Mouse (Mus musculus) MEL (cell line): Measurements from ENCODE around the gene Irak2. TPM values are rescaled to one million over a fixed set of nuclear protein-coding genes. Genes with fewer than 3 reads are reported as not detected.
A peak's percentile ranks its signal among the peaks of the same experiment; 100 is the strongest.
"Not testable (repeated sequence)": the region's sequence is repeated elsewhere in the genome, so short reads cannot be mapped to it uniquely, and the experiment has no call there.

ENCODE experiments used
- DNase-seq: peaks from one replicate; pipeline ENCODE4 v3.0.0; 2011; ENCODE audit warnings: low read depth, low spot score
- H3K27ac ChIP-seq: 2 replicates; pipeline ENCODE4 v1.5.1; 2012; ENCODE audit warnings: low read depth, mild to moderate bottlenecking, control low read depth, low read length, moderate library complexity; ENCODE audit not compliant: control insufficient read depth
- H3K27me3 ChIP-seq, 2 experiments: fragments of 150-350 bp in 1 of 2; sonication (generic) in 1 of 2; 2 replicates each; pipeline ENCODE4 v1.6.1; 2012; ENCODE audit warnings: low read length in 2 of 2, mild to moderate bottlenecking in 2 of 2, improper control_type of control experiment in 1 of 2, moderate library complexity in 1 of 2; ENCODE audit not compliant: insufficient read depth in 2 of 2, control insufficient read depth in 1 of 2
- H3K36me3 ChIP-seq, 2 experiments: 2 replicates each; pipeline ENCODE4 v1.6.1; 2012 to 2014; ENCODE audit warnings: low read length in 2 of 2, improper control_type of control experiment in 1 of 2, inconsistent platforms in 1 of 2, mild to moderate bottlenecking in 1 of 2; ENCODE audit not compliant: insufficient read depth in 2 of 2, control insufficient read depth in 1 of 2
- H3K4me1 ChIP-seq, 2 experiments: fragments of 150-350 bp in 1 of 2; sonication (generic) in 1 of 2; 2 replicates each; pipeline ENCODE4 v1.6.1; 2012; ENCODE audit warnings: low read length in 2 of 2, improper control_type of control experiment in 1 of 2, mild to moderate bottlenecking in 1 of 2; ENCODE audit not compliant: insufficient read depth in 2 of 2, control insufficient read depth in 1 of 2
- H3K4me3 ChIP-seq, 2 experiments: fragments of 150-350 bp in 1 of 2; sonication (generic) in 1 of 2; 2 replicates each; pipeline ENCODE4 v1.5.1; 2012; ENCODE audit warnings: low read depth in 2 of 2, low read length in 2 of 2, mild to moderate bottlenecking in 2 of 2, moderate library complexity in 2 of 2, control low read depth in 1 of 2, improper control_type of control experiment in 1 of 2; ENCODE audit not compliant: control insufficient read depth in 1 of 2, insufficient read depth in 1 of 2
- H3K79me2 ChIP-seq: 2 replicates; pipeline ENCODE4 v1.6.1; 2012; ENCODE audit warnings: mild to moderate bottlenecking, low read length, moderate library complexity; ENCODE audit not compliant: control insufficient read depth, poor library complexity, insufficient read depth
- H3K9ac ChIP-seq: 2 replicates; pipeline ENCODE4 v1.6.1; 2012; ENCODE audit warnings: low read depth, mild to moderate bottlenecking, control low read depth, low read length, moderate library complexity; ENCODE audit not compliant: control insufficient read depth, poor library complexity, severe bottlenecking
- H3K9me3 ChIP-seq: fragments of 150-350 bp; sonication (generic); replicated peaks from 2 replicates; pipeline ENCODE4 v1.6.1; 2012; ENCODE audit warnings: mild to moderate bottlenecking, low read length, improper control_type of control experiment, moderate library complexity; ENCODE audit not compliant: insufficient read depth
- BHLHE40 ChIP-seq: IDR thresholded peaks from 2 replicates; pipeline ENCODE4 v1.6.1; 2012; ENCODE audit warnings: low read depth, mild to moderate bottlenecking, inconsistent platforms, low read length, improper control_type of control experiment, borderline replicate concordance
- E2F4 ChIP-seq: IDR thresholded peaks from 2 replicates; pipeline ENCODE4 v1.6.1; 2011; ENCODE audit warnings: low read depth, low read length, improper control_type of control experiment, borderline replicate concordance
- MXI1 ChIP-seq: IDR thresholded peaks from 2 replicates; pipeline ENCODE4 v1.6.1; 2011; ENCODE audit warnings: mild to moderate bottlenecking, low read depth, low read length, improper control_type of control experiment
- MYC ChIP-seq: IDR thresholded peaks from 2 replicates; pipeline ENCODE4 v1.6.1; 2011; ENCODE audit warnings: low read depth, mild to moderate bottlenecking, low read length, improper control_type of control experiment, moderate library complexity
- NRF1 ChIP-seq: IDR thresholded peaks from 2 replicates; pipeline ENCODE4 v1.6.1; 2014; ENCODE audit warnings: low read depth, mild to moderate bottlenecking, inconsistent platforms, low read length, improper control_type of control experiment, moderate library complexity; ENCODE audit not compliant: poor library complexity, insufficient read depth, severe bottlenecking
- POLR2AphosphoS2 ChIP-seq: IDR thresholded peaks from 2 replicates; pipeline ENCODE4 v1.6.1; 2011; ENCODE audit warnings: low read length, improper control_type of control experiment
- RAD21 ChIP-seq: IDR thresholded peaks from 2 replicates; pipeline ENCODE4 v1.6.1; 2011; ENCODE audit warnings: mild to moderate bottlenecking, low read depth, low read length, improper control_type of control experiment
- SIN3A ChIP-seq: IDR thresholded peaks from 2 replicates; pipeline ENCODE4 v1.6.1; 2012; ENCODE audit warnings: low read length, improper control_type of control experiment, inconsistent platforms
- SMC3 ChIP-seq: IDR thresholded peaks from 2 replicates; pipeline ENCODE4 v1.6.1; 2011; ENCODE audit warnings: low read depth, low read length, improper control_type of control experiment
- UBTF ChIP-seq: IDR thresholded peaks from 2 replicates; pipeline ENCODE4 v1.6.1; 2012; ENCODE audit warnings: low read depth, mild to moderate bottlenecking, inconsistent platforms, low read length, improper control_type of control experiment, moderate library complexity, borderline replicate concordance; ENCODE audit not compliant: insufficient read depth
- USF1 ChIP-seq: IDR thresholded peaks from 2 replicates; pipeline ENCODE4 v1.6.1; 2014; ENCODE audit warnings: low read depth, mild to moderate bottlenecking, inconsistent platforms, low read length, improper control_type of control experiment, moderate library complexity
- ZNF384 ChIP-seq: IDR thresholded peaks from 2 replicates; pipeline ENCODE4 v1.6.1; 2012; ENCODE audit warnings: low read depth, mild to moderate bottlenecking, inconsistent platforms, low read length, improper control_type of control experiment
- polyA plus RNA-seq, 2 experiments: library from polyadenylated mRNA; stranded (reverse) in 1 of 2; unstranded in 1 of 2; fragments of >175 nt in 1 of 2; fragments of >200 nt in 1 of 2; gene quantifications; 2 replicates each; pipeline versions ENCODE4 v1.2.1 to v1.2.4; 2012; ENCODE audit warnings: low replicate concordance in 2 of 2, low read depth in 1 of 2; ENCODE audit not compliant: insufficient read length in 2 of 2, insufficient read depth in 1 of 2, missing spikeins in 1 of 2
- total RNA-seq: library from RNA; depleted of rRNA; stranded (reverse); fragments of 300-350 nt; gene quantifications from 2 replicates; pipeline ENCODE4 v1.2.3, GENCODE M21; 2012

Irak2 gene
- total and polyA plus RNA-seq, 3 experiments: 5.2 to 6.8 TPM; not detected in 1

DNA sequence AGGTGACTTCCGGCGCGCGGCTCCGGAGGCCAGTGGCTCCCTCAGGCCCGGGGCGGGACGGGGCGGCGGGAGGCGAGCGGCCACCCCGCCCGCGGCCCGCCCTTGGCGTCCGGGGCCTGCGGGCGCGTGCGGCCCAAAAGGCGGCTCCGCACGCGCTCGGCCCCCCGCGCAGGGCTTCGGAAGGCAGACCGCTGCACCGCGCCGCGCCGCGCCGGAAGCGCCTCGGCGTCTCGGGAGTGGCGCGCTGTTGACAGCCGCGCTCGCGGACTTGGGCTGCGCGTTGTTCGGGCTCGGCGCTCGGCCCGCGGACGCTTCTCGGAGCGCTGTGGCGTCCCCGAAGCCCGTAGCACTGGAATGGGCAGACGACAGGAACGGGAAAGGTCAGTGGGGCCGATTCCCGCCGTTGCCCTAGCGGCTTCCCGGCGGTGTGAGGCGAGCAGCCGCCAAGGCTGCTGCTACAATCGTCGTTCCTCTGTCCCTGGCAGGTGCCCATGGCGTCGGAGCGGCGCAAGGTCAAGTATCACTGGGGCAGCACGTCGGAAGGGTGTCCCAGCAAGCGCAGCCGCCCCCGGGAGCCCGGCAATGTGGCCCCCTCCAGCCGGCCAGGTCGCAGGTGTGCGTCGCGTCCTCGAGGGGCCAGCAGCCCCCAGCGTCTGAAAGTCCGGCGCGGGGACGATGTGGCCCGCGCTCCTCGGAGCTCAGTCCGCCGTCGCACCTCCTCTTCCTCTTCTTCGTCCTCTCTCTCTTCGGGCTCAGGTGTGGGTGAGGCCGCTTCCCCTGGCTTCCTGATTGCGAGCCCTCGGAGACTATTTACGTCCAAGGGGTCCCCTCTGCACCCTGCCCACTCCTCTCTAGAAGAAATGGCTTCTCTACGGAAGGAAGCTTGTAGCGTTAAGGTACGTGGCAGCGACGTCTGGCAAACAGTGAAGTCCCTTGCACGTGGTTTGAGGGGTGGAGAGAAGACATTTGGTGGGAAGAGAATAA is 59.2 kb downstream of the Irak2 start (continued):
- TF ChIP-seq MYC (peak; percentile 46; the same call in 1 of the 2 replicates), E2F4 (no peak), POLR2AphosphoS2 (no peak), USF1 (no peak), SIN3A (peak; percentile 62)

DNA sequence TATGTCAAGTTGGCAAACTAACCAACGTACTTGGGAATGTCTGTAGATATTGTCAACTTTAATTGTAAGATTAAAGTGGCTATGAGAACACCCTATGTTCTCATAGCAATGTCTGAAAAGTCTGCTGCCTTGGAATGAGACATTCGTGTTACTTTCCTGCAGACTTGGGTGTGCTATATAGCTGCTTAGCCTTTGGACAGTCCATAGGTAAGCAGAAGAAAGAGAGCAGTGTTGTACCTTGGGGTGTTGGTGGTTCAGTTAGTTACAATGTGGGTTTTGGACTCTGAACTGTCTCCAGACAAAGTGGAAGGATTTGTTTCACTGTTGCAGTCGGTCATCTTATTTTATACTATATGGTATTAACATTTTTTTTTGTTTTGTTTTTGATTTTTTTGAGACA is 74.5 kb downstream of the Irak2 start:
- Histone ChIP-seq H3K27me3 (no peaks in the 10 kb centered on the region), H3K36me3 (peaks cover 6 to 40% of the 10 kb centered on the region in 2 experiments; a peak in 3 of 4 replicates), H3K79me2 (no peaks in the 10 kb centered on the region), H3K27ac (no peak overlapping the region), H3K4me1 (no peaks in the 10 kb centered on the region; a peak in 1 of 4 replicates), H3K9me3 (no peaks in the 10 kb centered on the region), H3K9ac (no peak overlapping the region), H3K4me3 (no peak overlapping the region)
- no peak for TF ChIP-seq MXI1
- no peak for TF ChIP-seq ZNF384
- no peak for TF ChIP-seq NRF1
- no peak for TF ChIP-seq SIN3A
- TF ChIP-seq RAD21: no peak
- TF ChIP-seq UBTF: no peak
- TF ChIP-seq BHLHE40: no peak
- no peak for TF ChIP-seq SMC3
- DNase-seq: no peak

DNA sequence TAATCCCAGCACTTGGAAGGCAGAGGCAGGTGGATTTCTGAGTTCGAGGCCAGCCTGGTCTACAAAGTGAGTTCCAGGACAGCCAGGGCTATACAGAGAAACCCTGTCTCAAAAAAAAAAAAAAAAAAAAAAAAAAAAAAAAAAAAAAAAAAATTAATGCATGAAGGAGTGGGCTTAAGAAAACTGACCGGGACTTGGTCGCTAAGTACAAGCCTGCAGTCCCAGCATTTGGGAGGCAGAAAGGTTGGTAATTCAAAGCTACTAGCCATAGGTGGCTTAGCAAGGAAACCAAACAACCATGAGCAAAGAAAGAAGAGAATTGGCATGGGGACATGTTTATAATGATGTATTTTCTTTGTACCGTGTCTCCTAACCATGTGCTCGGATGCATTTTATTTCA is 75.1 kb downstream of the Irak2 start:
- H3K4me1 ChIP-seq, H3K27me3 ChIP-seq: not testable (repeated sequence)

More for the DNA sequence above, 75.1 kb downstream of the Irak2 start:
- H3K79me2 ChIP-seq, H3K9ac ChIP-seq, DNase-seq, H3K4me3 ChIP-seq, H3K9me3 ChIP-seq, H3K27ac ChIP-seq: not testable (repeated sequence)
- peak; percentile 84 for TF ChIP-seq ZNF384
- peaks cover 6 to 35% of the 10 kb centered on the region in 2 experiments; a peak in 3 of 4 replicates for H3K36me3 ChIP-seq
